Mouse (Mus musculus): ENCODE measurements at regions not wholly inside any gene's neighbourhood (a gene's known extent, or its start where the extent isn't known, plus 50 kb on each side); places are given as distances from the start of the nearest gene placed in this dataset.

DNA sequence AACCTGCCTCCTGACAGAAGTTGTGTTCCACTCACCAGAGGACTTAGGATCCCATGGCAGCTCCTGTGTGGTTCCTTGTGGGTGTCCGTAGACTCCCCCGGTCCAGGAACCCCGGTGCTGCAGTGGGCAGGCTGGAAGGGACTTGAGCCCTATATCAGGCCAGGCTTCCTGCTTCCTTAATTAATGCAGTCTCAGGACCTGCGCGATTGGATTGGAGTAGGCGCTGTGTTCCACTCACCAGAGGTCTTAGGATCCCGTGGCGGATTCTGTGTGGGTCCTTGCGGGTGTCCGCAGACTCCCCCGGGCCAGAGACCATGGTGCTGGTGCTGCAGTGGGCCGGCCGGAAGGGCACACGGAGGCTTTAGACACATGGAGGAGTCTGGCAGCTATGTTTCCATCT, 288.7 kb downstream of the Fut8 start:
- DNase-seq = peak in 1 of 2 experiments; percentile 27

DNA sequence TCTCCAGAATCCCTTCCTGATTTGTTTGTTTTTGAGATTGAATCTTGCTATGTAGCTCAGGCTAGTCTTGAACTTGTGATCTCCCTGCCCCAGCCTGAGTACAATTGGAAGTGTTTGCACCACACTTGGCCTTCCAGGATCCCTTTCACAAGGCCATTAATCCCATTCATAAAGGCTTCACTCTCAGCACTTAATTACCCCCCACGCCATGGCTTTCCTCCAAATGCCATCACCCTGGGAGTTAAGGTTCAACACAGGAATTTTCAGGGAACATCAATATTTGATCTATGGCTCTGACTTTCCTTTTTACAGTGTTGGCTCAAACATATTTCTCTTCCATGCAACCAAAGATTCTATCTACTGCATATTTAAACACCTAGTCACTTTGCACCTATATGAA, 289.6 kb downstream of the Fut8 start:
- DNase-seq = peak; percentile 15 to 21

DNA sequence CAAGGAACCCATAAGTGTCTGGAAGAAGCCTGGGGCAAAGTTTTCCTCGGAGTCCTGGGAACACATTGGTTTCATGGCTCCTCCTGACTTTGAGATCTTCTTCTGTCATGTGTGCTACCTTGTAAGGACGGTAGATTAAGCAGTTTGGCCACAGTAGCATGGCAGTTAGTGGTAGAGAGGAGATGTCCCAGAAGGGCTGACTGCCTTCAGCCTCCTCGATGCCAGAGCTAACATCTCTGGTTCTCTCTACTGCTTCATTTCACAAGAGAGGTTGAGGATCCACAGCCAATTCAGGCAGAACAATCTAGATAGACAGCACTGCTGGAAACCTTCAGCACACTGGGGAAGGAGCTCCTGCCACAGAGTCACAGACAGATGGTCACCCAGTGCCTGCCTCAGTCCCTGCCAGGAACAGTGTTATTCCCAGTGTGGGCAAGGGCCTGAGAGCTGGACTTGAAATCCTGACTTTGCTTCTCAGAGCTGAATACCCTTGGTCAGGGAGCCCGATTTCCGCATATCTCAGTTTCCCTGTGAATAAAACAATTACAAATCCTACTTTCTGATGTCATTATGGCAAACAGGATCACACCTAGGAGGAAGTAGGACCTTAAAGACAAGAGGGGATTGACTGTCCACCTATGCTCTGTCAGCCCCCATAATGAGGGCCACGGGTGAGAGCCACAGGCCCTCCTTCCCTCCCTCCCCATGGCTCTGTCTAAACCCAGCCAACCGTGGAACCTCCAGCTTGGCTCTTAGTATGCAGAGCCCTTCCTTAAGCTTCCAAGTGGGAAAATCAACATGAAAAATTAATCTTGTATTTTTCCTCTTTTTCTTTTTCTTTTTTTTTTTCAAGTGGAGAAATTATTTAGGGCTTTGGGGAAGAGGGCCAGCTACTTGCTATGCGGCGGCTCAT, 290.3 kb downstream of the Fut8 start:
- peak in 1 of 2 experiments; percentile 18 for DNase-seq

DNA sequence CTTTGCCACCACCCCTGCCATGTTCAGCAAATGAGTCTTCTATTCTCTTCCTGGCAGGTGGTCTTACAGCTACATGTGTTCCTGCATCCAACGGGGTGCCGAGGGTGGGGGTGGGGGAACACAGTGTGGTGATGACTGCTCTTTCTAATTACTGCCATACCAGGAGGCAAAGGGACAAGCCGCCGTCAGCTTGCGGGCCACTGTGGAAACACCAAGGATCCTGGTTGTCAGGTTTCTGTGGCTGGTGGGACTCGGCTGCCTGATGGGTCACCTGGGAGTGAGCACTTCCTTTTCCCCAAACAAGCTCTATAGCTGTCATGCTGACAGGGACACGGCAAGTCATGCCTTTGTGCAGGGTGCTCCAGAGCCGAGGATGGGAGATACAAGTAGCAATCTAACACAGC, 290.9 kb downstream of the Fut8 start:
- DNase-seq = peak in 1 of 2 experiments; percentile 13

DNA sequence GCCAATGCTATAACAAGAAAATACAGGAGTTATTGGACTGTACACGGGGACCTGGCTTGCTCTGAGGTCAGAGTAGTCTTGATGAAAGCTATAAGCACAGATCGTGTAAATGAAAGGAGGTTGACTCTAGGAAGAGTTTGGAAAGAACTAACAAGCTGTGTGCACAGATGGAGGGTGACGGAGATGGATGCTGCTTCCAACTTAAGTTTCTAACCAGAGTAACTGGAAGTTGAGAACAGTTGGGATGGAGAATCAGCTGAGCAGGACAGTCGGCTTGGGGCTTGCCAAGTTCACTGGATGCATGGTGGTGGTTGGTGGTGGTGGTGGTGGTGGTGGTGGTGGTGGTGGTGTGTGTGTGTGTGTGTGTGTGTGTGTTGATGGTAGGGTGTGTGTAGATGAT, 291.5 kb downstream of the Fut8 start:
- DNase-seq = peak in 1 of 2 experiments; percentile 5

DNA sequence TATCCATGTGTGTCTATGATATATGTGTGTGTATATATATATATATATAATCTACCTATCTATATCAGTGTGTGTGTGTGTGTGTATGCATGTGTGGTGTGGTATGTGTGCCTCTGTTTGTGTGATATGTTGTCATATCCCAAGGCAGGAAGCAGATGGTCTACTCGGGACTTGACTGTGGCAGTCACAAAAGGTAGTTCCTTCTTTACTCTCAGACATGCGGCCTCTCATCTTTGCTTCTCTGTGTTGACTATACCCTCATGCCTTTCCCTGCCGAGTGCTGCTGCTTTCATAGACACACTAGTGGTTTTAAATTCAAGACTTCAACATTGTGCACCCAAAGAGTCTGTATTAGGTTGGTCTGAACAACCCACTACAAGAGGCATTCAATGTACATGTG, 292.0 kb downstream of the Fut8 start:
- DNase-seq = no peak

DNA sequence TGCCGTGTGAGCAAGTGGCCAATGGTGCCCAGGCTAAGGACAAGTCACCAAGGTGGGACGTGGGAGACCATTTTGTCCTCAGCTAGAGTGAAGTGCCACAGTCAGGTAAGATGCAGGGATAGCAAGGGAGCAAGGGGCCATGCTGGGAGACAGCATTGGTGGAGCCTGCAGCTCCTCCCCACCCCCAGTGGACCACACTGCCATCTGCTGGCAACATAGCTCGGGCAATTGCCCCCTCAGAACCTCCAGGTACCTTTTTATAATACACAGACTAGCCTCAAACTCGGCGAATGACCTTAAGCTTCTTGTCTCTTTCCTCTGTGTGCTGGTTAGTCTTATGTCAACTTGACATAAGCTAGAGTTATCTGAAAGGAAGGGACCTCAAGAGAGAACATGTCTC, 293.4 kb downstream of the Fut8 start:
- DNase-seq = peak; percentile 57 to 61

DNA sequence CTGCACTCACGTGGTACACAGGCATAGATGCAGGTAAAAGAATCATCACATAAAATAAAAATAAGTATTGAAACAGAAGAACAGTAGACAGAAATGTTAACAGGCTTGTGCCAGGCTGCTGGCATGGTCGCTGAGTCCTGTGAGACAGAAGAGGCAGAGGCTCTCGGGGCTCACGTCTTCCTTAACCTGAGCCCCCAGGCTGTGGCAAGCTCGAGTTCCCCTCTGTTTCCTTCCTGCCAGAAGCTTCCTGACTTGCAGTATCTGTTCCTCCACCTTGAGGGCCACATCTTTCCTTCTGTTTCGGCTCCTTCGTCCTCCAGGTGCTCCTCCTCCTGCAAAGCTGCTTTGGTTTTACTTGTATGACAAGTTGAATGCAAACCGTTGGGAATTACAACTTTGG, 294.6 kb downstream of the Fut8 start:
- DNase-seq = peak in 1 of 2 experiments; percentile 27

DNA sequence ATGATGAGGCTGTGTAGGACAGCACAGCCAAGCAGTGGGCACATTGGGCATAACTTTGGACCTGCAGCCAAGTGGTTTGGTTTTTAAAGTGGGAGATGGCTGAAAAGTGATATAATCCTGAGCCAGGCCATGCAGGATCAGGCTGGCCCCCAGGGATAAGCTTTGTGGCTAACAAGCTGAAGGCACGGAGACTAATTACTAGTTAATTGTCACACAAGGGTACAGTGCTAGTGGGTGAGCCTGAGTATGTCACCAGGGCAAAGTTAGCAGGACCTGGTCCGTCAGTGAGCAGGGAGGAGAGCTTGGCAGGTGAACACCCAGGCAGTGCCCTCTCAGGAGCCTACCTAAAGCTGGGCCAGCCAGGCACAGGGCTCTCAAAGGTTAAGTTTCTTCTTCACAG, 295.7 kb downstream of the Fut8 start:
- DNase-seq = peak in 1 of 2 experiments; percentile 13

DNA sequence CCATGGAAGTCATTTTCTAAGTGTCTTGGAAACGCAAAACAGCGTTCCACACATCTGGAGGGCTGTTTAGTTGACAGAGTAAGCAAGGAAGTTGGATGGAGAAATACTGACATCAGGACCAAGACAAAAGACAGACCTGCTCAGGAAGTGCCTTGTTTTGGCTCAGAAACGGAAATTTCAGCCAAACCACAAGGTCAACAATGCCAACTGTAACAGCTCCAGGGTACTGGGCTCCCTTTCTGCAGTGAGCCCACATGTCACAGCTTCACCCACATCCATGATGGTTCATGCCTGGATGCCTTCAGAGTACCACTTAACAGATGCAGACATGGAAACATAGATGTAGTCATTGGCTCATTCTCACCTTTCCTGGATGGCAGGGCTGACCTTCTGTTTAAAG, 296.2 kb downstream of the Fut8 start:
- DNase-seq = peak in 1 of 2 experiments; percentile 21

DNA sequence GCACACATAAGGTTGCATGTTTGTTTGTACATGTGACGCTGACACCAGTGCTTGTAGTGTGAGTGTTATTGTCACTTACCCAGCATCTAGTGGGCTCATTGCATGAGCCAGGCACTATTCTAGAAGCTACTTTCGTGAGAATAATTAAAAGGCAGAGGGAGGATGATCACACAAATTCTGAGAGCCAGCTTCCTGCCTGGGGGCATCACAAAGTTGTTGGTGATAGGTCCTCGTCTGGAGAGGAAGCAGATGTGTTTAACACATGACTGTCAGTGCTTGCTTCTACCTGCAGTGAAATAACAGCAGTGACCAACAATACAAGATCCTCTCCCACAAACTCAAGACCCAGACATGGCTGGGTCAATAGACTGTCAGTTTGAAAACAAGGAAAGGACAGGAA, 297.2 kb downstream of the Fut8 start:
- DNase-seq = no peak

DNA sequence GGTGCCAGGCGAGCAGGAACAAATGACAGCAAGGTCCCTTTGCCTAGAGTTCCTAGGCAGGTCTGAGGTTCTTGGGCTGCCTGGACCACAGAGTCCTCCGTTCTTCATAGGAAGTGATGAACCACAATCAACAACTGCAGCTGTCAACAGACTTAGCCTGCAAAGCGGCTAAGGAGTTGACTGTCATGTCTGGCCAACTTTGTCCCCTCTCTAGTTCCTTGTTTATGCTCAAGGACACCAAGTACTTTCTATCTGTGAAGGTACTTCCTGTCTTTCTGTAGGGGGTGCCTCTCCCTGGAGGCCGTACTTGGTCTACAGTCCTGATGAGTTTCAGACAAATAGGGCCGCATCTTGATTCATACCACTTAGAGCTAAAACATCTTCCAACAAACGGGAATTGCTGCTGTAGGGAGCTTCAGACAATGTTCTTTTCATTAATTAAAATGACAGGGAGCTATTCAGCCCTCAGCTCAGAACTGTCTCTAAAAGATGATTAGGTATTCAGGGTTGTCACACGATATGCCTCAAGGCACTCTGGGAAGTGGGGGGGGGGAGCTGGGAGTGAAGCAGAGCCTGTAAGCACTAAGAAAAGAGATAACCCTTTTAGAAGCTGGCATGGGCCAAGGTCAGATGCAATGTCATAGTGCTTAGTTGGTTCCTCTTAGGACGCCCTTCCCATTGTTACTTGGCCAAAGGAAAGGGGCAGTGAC, 299.4 kb downstream of the Fut8 start:
- DNase-seq = no peak

DNA sequence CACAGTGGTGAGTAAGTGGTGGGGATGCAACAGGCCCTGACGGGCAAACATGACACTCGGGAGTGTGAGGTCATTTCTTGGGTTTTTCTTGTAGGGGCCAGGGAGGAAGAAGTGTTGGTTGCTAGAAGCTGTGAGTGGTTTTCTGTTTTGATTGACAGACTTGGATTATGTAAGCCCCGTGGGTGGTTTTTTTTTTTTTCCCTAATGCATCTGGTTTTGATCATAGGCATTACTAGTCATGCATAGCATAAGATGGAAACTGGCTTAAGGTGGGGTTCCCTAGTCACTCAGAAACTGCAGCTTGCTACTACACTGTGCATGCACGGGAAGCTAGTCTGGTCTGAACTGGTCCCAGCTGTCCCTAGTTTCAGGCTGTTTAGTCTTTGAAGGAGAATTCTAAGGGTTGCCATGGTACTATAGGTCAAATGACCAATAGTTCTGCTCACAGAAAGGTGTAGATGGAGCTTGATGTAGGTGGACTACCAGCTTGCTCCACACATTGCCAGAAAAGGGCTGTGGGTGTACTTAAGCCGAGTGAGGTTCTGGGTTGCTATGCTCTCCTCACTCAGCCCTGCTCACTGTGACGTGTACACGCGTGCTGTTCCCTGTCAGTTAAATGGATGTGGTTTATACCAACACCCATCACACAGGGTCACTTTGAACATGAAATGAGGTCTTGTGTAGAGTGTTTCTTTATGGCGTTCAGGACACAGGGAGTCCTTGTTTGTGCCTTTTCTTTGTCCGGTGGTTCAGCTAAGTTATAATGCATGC, 301.9 kb downstream of the Fut8 start:
- peak in 1 of 2 experiments; percentile 37 for DNase-seq

DNA sequence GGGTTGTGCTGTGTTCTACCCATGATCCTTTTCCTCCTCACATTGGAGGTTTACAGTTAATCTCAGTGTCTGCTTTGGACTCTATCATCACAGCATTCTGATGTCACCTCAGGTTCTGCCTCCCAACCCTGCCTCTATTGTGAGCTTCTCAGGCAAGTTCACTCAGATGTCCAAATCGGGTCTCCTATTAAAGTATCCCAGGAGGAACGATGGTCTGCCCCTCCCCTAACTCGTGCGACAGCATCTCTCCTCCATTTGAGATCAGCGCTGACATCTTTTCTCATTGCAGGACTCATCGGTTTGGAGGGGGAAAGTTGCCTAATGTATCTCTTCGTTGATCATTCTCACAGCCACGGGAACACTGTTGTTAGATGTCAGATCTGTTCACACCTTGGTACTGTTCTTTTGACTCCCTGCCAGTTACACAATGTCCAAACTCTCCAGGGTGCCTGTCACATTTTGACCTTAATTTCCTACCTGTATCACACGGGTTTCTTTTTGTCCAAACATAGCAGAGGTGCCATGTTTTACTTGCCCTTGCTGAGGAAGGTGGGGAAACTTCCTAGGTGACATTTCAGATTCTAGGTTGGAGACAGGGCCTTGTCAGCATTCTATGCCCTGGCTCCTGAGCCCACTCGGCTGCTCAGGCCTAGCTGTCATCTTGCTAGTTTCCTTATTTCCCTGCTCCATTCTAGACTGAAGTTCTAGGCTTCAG, 303.3 kb downstream of the Fut8 start:
- no peak for DNase-seq

DNA sequence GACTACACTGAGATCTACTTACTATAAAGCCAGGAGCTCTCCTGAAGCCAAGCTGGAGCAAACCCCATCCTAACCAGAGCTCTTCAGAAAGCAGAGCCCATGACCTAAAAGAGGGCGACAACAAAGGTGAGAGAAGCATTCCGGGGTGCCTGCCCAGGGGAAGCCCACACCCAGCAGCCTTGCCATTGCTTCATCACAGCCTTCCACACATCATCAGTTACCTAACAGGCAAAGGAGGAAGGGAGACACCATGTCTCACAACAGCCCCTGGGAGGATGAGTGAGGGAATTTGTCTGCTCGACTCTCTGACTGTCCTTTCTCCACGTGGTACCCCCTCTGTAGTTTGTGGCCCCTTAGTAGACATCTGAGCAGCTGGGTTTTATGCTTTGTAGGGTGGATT, 303.9 kb downstream of the Fut8 start:
- peak in 1 of 2 experiments; percentile 9 for DNase-seq

DNA sequence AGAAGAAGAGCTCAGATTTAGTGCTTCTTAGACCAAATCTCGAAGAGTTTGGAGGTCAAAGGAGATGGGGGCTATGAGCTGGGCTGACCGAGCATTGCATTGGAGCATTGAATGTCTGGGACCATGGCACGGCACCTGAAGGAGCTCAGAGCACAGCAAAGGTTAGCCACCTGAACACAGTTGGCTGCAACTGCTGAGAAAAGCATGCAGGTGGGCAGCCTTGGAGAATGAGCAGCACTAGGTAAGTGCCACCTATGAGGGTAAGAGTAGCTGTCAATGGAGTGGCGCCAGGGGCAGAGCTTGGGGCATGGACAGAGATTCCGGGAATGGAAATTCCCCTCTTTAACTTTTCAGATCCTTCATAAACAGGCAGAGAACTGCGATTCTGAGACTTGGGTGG, 305.7 kb downstream of the Fut8 start:
- peak in 1 of 2 experiments; percentile 22 for DNase-seq

DNA sequence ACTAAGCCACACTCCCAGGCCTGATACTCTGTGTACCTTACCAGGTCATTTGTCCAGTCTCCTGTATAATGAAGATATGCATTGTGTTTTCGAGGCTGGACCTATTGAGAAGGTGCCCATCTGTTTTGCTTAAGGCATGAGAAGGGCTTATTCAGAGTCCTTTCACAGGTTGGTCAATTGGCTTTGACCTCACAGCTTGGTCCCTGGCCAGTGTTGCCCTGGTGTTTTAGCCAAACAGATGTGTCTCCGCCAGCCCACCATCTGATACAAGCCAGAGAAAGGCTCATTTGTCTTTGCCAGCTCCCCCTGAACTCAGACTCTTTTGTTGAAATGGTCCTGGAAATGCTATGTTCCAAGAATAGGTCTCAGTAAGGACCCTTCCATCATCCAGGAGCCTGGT, 308.2 kb downstream of the Fut8 start:
- peak in 1 of 2 experiments; percentile 14 for DNase-seq

DNA sequence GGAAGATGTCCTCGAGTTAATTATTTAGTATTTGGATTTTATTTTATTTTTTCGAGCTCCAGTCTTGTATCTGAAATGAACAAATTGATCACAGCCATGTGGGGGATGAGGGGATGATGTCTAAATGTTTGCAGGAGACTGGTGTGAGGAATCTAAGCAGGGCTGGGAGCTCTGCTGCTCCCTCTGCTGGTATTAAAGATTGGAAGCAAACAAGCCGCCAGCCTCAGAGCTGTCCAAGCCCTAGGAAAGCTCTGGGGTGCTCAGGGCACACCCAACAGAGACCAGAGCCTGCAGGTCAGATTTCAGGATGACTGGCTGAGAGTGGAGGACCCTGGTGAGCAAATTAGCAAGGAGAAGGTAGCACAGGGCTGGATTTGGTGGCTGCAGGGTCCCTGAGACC, 330.4 kb downstream of the Fut8 start:
- DNase-seq = peak; percentile 37 to 56

DNA sequence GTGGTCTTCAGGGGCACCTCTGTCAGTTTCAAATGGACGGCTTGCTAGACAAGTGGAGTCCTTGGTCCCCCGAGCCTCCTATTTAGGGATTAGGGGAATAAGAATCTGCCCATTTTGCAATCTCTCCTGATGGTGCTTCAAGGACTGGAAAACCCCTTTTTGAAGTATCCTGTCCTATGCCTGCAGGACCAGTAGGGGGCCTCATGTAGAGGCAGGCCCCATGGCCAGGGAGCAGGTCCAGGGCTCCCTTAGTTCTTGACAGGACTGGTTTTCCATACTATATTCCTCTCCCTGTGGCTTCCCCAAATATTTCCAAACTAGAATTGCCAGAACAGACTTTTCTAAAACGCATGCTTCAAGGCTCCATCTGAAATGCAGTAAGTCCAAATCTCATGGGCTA, 332.6 kb downstream of the Fut8 start:
- DNase-seq = peak; percentile 8 to 18

DNA sequence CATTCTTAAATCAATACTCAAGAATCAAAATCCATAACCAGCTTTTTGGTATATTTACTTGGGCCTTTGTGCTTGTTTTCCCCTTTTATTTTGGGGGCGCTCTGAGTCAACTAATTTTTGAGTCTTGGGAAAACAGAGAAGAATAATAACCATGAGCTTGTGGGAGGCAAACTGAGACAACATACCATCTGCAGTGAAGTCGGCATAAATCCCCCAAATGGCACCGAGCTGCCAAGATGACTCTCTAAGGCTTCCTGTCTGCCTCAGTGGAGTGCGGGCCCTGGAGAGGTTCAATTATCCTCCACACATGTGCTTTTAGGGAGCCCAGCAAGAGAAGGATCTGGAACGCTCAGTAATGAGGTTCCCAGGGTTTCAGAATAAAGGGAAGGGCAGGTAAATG, 333.1 kb downstream of the Fut8 start:
- DNase-seq = peak in 1 of 2 experiments; percentile 12

DNA sequence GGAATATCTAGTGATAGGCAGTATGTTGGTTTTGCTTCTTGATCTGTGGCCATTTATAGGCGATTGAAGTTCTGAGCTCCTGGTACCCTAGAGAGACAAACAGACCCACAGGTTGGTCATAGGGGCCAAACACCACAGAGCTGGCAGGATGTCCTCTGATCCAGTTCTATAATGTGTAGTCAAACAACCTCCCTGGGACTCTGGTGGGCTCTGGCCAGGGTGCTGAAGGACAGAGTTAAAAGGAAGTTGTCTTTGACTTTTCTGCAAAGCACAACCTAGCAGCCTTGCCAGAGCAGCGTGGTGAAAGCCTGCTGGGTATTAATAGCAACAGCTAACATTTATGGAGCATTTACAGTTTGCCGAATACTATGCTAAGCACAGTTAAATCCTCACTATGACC, 337.1 kb downstream of the Fut8 start:
- DNase-seq = peak in 1 of 2 experiments; percentile 6

DNA sequence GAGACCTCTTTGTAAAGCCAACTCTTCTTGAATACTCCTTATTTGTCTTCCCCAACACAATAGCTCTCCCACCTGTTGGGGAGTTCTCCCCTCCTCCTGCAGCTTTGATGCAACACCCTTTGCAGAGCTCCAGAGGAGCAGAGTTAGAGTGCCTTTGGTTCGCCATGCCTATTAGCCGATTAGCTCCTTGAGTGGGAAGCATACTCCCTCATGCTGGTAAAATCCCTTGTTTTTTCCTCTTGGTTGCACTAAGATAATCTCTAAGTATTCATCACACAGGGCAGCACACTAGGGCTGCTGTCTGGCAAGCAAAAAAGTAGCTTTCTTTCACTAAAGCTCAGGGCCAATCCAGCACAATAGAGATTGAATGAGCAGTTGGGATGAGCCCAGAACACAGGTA, 350.4 kb downstream of the Fut8 start:
- DNase-seq = peak in 1 of 2 experiments; percentile 3
